Mouse (Mus musculus) left cerebral cortex, postnatal 36 days (tissue): ENCODE results near the gene Gm10272. TPM values are rescaled to one million over a fixed set of nuclear protein-coding genes. Genes with fewer than 3 reads are reported as not detected.
"Not testable (repeated sequence)": the region's sequence is repeated elsewhere in the genome, so short reads cannot be mapped to it uniquely, and the experiment has no call there.

Source experiments
- DNase-seq, 2 experiments: peaks; one replicate each; pipeline ENCODE4 v3.0.0; 2021 to 2022; ENCODE audit warnings: low spot score in 2 of 2, mixed read lengths in 1 of 2
- intact Hi-C: fragments of 180-260 bp; cut with DNase I; formaldehyde crosslinking; loops from one replicate; pipeline ENCODE4 v1.15.1; 2025
- total RNA-seq, 2 experiments: library from RNA; stranded (reverse); gene quantifications; 2 replicates each; pipeline ENCODE4 v1.2.3; 2021

The Gm10272 gene
- total RNA-seq, 2 experiments from 2014 or later: not detected

DNA sequence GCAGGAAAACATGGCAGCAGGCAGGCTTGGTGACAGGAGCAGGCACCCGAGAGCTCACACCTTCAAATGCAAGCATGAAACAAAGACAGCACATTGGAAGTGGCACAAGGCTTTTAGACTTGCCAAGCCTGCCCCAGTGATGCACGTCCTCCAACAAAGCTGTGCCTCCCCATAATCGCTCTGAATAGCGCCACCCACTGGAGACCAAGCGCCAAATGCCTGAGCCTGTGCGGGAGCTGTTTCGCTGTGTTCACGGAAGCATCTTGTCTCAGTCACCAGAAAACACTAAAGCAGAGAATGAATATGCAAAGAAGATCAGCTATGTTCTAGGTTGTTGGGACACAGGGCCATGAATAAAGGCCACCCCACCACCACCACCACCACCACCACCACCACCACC, 18.4 kb downstream of the Gm10272 start:
- no peak for DNase-seq

DNA sequence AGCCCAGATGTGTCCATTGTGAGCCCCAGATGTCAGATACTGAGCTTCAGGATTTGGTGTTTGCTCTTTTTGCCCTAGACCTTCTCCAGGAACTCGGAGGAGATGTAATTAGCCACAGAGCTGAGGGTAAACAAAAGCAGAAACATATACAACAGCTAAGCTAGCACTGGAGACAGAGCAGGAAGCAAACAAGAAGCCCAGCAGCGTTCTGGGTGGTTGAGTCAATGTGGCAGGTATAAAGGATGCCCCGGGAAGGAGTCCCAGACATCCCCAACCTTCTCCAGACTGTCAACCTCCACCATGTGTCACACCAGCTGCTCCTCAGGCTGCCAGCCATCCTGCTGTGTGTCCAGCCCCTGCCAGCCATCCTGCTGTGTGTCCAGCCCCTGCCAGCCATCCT, 19.8 kb downstream of the Gm10272 start, which contains the start of gene Gm10100:
Gm10100 (plus strand) TSS at position 301 of the 400 bp plus-strand sequence.
- intact Hi-C loops: no loop called here
- DNase-seq: no peak

More for the DNA sequence above, 18.4 kb downstream of the Gm10272 start:
- intact Hi-C loops: no loop called here

DNA sequence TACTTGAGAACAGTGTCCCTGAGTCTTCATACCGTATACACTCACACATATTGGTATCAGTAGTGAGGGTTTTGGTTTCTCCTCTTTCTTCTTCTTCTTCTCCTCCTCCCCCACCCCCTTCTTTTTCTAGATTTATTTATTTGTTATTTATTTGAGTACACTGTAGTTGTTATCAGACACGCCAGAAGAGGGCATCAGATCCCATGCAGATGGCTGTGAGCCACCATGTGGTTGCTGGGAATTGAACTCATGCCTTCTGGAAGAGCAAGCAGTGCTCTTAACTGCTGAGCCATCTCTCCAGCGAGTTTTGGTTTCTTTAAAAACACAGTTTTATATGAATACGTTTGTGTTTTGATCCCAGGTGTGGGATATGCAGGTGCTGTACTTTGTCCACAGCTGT, 21.9 kb downstream of the Gm10272 start:
- intact Hi-C loops: no loop called here
- DNase-seq: no peak

DNA sequence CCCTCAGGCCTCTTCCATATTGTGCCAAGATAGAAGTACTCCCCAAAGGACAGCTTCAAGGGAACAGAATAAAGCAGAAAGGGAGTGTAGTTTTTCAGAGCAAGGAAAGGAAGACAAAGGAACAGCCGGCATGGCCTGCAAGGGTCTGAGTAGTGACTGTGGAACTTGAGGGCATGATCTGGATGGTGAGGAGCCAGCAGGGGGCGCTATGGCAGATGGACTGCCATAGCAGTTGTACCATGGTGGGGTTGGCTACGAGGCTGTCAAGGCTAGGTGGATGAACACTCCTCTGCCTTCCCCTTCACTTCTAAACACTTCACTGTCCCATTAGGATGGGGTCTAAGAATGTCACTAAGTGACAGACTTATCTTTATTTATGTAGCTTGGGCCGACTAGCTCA, 22.8 kb downstream of the Gm10272 start:
- no peak for DNase-seq
- intact Hi-C loops: no loop called here

DNA sequence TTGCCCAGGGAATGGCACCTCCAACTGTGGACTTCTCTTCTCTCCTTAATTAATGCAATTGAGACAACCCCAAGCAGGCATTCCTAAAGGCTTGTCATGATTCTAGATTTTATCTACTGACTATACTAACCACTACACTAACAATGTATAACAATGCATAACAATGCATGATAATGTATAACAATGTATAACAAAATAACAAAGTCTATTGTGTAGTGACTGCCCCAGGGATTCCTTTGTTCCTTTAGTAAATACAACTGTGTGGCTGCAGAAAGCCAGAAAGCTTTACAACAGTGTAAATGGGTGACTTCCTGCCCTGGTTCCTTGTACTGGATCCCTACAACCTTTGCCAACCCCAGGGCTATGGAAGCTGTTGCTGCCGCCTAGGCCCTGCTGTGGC, 29.5 kb downstream of the Gm10272 start:
- DNase-seq: no peak
- intact Hi-C loops: no loop called here

DNA sequence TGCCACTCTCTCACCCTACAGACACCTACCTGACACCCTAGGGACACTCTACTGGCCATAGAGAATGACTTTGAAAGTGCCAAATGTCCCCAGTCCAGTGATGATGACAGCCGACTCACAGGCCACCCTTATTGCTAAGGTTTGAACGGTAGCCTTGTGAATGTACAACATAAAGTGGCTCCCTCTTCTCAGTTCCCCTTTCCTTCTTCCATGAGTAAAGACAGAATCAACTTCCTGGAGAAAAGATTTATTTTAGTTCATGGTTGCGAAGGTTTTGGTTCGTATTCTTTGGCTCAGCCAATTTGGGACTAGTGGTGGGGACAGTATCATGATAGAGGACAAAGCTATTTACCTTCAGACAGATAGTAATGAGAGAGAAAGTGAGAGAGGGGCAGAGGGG, 32.5 kb downstream of the Gm10272 start:
- intact Hi-C loops: no loop called here
- DNase-seq: no peak

DNA sequence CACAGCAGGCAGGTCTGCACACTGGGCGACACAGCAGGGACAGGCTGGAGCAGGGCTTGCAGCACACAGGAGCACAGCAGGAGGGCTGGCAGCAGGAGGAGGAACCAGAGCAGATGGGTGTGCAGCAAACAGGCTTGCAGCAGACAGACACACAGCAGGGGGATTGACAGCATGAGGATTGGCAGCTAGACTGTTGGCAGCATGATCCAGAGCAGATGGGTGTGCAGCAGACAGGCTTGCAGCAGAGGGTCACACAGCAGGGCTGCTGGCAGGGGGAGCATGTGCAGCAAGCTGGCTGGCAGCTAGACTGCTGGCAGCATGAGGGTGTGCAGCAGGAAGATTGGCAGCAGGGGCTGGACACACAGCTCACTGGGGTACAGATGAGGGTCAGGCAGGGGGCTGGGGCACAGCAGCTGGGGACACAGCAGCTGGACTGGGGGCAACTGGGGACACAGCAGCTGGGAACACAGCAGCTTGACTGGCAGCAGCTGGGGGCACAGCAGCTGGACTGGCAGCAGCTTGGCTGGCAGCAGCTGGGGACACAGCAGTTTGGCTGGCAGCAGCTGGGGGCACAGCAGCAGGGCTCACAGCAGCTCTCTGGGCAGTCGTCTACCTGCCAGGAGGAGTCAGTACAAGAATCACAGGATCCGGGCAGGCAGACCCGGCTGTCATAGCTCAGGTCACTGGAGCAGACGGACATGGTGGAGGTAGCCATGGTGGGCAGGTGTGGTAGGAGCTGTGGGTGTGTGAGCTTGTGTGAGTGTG, 35.7 kb downstream of the Gm10272 start, which contains the start of gene Gm18596:
Gm18596 (minus strand) TSS at position 715 of the 765 bp plus-strand sequence.
- intact Hi-C loops, DNase-seq: not testable (repeated sequence)

DNA sequence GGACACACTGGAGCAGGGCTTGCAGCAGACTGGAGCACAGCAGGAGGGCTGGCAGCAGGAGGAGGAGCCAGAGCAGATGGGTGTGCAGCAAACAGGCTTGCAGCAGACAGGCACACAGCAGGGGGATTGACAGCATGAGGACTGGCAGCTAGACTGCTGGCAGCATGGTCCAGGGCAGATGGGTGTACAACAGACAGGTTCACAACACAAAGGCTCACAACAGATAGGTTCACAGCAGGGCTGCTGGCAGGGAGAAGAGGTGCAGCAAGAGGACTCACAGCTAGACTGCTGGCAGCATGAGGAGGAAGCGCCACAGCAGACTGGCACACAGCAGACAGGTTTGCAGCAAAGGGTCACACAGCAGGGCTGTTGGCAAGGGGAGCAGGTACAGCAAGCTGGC, 44.3 kb downstream of the Gm10272 start:
- DNase-seq, intact Hi-C loops: not testable (repeated sequence)

DNA sequence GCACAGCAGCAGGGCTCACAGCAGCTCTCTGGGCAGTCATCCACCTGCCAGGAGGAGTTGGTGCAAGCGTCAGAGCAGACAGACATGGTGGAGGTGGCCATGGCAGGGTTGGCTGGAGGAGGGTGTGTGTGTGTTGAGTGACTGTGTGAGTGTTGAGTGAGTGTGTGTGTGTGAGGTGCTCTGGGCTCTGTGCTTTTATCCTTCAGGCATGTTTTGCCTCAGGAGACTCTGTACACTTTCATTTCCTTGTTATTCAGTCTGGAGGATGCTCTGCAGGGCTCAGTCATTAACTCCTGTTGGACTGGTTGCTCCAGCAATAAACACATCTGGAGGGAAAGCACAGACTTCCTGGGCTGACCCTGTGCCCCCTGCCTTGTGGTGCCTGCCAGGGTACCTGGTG, 44.8 kb downstream of the Gm10272 start, which contains the start of gene Gm9736:
Gm9736 (minus strand) TSS at position 101 of the 400 bp plus-strand sequence.
- DNase-seq, intact Hi-C loops: not testable (repeated sequence)

DNA sequence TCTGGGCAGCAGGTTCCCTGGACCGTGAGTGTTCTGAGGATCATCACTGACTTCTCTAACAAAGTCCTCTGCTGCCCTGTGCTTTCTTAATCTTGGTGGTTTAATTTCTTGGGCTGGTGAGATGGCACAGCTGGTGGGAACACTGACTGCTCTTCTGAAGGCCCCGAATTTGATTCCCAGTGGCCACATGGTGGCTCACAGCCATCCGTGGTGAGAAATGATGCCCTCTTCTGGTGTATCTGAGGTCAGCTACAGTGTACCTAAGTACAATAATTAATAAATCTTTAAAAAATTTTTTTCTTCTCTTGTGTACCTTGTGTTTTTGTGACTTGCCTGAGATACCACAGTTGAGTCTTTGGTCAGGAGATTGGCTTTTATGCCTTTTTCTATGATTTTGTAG, 45.9 kb downstream of the Gm10272 start:
- intact Hi-C loops, DNase-seq: not testable (repeated sequence)

DNA sequence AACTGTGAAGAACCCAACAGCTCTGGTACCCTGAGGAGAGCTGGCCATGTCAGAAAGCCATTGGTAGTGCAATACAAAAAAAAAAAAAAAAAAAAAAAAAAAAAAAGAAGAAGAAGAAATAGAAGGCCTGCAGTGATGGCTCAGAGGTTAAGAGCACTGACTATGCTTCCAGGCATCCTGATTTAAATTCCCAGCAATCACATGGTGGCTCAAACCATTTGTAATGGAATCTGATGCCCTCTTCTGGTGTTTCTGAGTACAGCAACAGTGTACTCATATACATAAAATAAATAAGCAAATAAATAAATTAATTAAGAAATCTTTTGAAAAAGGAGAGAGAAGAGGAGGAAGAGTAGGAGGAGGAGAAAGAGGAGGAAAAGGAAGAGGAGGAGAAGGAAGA, 47.0 kb downstream of the Gm10272 start:
- DNase-seq: no peak
- intact Hi-C loops: no loop called here

Other genes starting within 250 kb of the Gm10272 start
- gene Fam207a, start 190.8 kb upstream of the Gm10272 start, total RNA-seq: 10 to 100 TPM; 33.7 to 33.8 TPM
- gene Itgb2, start 176.4 kb upstream of the Gm10272 start, total RNA-seq: 1 to 10 TPM; 2.9 to 3.4 TPM
- gene Pttg1ip, start 124.9 kb upstream of the Gm10272 start, total RNA-seq: 10 to 100 TPM; 71.2 to 88.3 TPM
- gene Sumo3, start 100.5 kb upstream of the Gm10272 start, total RNA-seq: 100 to 1,000 TPM; 140 to 168 TPM
- gene Gm49325, start 100.4 kb upstream of the Gm10272 start, total RNA-seq: 10 to 100 TPM in 1 of 2 experiments, 1 to 10 TPM in 1; 9.8 to 18.2 TPM
- gene Ube2g2, start 84.4 kb upstream of the Gm10272 start, total RNA-seq: 10 to 100 TPM; 46.2 to 46.4 TPM
- under 1 TPM in 1 of 2 experiments, not detected in 1; 0.25 TPM for gene Tspear, start 20.1 kb upstream of the Gm10272 start, total RNA-seq
- gene Gm19402, start 15.9 kb upstream of the Gm10272 start, total RNA-seq: not detected
- not detected for gene Gm9508, start 9.4 kb upstream of the Gm10272 start, total RNA-seq
- not detected for gene Gm10024, start 4.8 kb downstream of the Gm10272 start, total RNA-seq
- not detected for gene Gm10142, start 9.2 kb downstream of the Gm10272 start, total RNA-seq
- gene Krtap12-1, start 14.0 kb downstream of the Gm10272 start, total RNA-seq: not detected
- not detected for gene Gm10100, start 19.9 kb downstream of the Gm10272 start, total RNA-seq
- not detected for gene Gm18596, start 36.0 kb downstream of the Gm10272 start, total RNA-seq
- gene Gm9736, start 44.7 kb downstream of the Gm10272 start, total RNA-seq: not detected
- not detected for gene Gm3233, start 53.1 kb downstream of the Gm10272 start, total RNA-seq
- not detected for gene Gm3238, start 64.7 kb downstream of the Gm10272 start, total RNA-seq
- not detected for gene Gm7138, start 70.3 kb downstream of the Gm10272 start, total RNA-seq
- not detected for gene Gm3250, start 75.9 kb downstream of the Gm10272 start, total RNA-seq
- gene Gm7137, start 81.6 kb downstream of the Gm10272 start, total RNA-seq: not detected
- gene Gm9639, start 88.5 kb downstream of the Gm10272 start, total RNA-seq: not detected
- not detected for gene Gm19668, start 92.5 kb downstream of the Gm10272 start, total RNA-seq
- gene Gm9507, start 105.2 kb downstream of the Gm10272 start, total RNA-seq: not detected
- not detected for gene Gm2696, start 108.1 kb downstream of the Gm10272 start, total RNA-seq
- gene Krtap10-4, start 120.5 kb downstream of the Gm10272 start, total RNA-seq: not detected
- gene Krtap10-10, start 129.3 kb downstream of the Gm10272 start, total RNA-seq: not detected
- gene Gm36176, start 140.2 kb downstream of the Gm10272 start, total RNA-seq: not detected
- not detected for gene Gm10318, start 146.2 kb downstream of the Gm10272 start, total RNA-seq
- not detected for gene Gm3285, start 155.3 kb downstream of the Gm10272 start, total RNA-seq
- 10 to 100 TPM; 11.7 to 12.6 TPM for gene Lrrc3, start 195.9 kb downstream of the Gm10272 start, total RNA-seq